Mouse (Mus musculus): Measurements from ENCODE around the gene Hist1h4a.
"Not testable (repeated sequence)": the region's sequence is repeated elsewhere in the genome, so short reads cannot be mapped to it uniquely, and the experiment has no call there.

The Hist1h4a gene

DNA sequence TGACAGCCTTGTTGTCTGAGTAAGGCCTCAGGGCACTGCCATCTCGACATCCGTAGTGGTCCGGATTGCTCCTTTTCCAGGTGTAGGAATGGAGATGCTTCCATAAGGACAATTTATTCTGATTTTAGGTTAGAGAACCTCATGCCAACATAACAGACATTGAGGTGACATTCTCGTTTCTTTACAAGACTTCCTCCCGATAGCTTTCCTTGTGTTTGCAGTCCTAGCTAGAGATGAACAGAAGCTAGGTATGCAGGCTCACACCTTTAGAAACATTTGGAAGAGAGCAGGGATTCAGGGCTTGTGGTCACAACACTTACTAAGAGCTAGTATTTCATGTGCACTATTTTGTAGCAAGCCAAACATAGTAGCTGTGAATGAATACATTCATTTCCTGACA lies 17.8 kb downstream of the Hist1h4a start:
- DNase-seq (ENCODE audit: low read depth, low spot score), result peak; percentile 40

DNA sequence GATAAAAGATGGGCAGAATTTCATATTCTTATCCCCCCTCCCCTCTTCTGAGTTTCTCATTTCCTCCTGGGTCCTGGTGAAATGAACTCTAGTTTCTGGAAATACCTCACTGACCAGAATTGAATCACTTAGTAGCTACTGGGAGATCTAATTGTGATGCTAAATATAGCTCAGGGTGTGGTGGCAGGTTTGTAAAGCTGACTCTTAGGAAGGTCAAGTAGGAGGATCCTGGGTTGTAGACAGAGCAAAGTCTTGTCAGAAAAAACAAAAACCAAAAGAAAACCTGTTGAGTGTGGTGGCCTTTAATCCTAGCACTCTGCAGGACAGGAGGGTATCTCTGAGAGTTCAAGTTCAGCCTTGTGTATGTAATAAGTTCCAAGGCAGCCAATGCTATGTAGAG lies 19.0 kb downstream of the Hist1h4a start:
- DNase-seq (ENCODE audit: low read depth, low spot score), result peak; percentile 96

DNA sequence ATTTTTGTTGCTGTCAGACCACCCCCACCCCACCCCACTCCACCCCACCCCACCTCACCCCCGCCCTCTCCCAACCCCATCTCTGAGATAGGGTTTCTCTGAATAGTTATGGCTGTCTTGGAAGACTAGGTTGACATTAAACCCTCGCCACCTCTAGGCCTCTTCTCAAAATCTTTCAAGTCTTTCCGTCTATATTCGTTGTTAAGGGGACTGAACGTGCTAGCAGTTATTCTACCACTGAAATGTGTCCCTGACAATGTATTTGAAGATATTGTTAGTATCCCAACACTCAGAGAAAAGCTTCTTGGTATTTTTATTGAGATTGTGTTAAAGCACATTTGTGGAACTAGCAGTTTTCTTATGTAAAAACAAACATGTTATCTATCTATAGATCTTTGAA lies 20.1 kb downstream of the Hist1h4a start:
- DNase-seq (ENCODE audit: low read depth, low spot score), result no peak

DNA sequence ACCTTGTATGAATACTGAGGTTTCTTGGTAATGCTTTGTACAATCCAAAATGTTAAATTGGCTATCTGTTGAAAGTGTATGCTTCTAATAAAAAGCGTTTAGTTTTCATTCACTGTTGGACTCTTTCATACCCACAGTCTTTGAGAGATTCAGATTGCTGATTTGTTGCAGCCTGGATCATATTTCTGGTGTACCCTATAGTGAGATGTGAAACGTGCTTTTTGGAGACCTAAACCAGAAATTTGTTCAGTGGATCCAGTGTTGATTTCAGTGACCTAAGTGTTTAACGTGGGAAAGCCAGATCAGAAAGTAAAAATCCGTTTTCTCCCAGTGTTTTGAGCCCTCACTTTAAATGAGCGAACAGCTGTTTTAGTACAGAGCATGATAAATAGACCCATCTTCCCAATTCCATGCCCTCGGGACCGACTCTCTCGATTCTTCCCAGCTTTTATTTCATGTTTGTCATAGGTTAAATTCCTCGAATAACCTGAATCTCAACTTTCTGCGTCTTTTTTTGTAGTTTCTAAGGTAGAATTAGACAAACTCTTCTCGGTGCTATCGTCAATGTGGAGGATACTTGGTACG lies 20.7 kb downstream of the Hist1h4a start:
- peak; percentile 38 for DNase-seq (ENCODE audit: low read depth, low spot score)

DNA sequence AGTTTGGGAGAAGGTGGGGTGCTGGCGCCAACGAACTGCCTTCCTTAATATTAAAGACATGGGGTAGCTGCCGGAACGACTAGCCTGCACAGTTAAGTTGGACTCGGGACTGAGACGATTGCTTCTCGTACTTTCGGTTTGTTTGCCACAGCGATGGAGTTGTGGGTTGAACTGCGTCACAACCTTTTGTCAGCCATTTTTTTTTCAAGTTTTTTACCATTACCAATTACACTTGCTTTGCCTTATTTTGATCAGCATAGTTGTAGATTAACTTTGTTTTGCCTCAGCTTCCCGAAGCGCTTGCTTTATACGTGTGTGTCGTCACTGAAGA lies 21.1 kb downstream of the Hist1h4a start:
- no peak for DNase-seq (ENCODE audit: low read depth, low spot score)

DNA sequence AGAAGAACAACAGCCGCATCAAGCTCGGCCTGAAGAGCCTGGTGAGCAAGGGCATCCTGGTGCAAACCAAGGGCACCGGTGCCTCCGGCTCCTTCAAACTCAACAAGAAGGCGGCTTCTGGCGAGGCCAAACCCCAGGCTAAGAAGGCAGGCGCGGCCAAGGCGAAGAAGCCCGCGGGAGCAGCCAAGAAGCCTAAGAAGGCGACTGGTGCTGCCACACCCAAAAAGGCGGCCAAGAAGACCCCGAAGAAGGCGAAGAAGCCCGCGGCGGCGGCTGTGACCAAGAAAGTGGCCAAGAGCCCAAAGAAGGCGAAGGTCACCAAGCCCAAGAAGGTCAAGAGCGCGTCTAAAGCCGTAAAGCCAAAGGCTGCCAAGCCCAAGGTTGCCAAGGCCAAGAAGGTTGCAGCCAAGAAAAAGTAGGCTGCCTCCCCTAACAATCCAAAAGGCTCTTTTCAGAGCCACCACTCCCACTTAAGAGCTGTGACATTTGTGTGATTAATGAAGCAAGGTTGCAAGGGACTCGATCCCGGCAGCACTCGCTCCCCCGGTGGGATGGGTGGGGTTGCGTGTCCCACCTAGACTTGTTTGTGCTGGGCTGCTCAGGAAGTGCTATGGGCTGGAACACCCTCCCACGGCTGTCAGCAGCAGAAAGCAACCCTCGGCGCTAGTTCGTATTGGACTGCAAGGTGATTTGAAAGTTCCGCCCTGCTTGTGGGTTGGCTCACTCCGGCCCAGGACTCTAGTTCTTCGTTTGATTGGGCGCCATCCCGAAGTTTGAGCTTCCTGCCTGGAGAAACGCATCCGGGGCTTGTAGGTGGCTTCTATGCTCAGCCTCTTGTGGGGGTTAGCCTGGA lies 21.7 kb downstream of the Hist1h4a start:
- peak; percentile 97 for DNase-seq (ENCODE audit: low read depth, low spot score)

DNA sequence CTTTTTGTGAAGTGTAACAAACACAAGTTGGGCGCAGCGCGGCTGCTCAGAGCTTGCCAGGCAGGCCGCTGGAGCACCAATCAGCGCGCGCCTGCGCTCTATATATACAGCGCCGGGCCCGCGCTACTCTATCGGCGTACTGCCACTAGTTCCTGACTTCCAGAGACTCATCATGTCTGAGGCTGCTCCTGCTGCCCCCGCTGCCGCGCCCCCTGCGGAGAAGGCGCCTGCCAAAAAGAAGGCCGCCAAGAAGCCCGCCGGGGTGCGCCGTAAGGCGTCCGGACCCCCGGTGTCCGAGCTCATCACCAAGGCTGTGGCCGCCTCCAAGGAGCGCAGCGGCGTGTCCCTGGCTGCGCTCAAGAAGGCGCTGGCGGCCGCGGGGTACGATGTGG lies 22.4 kb downstream of the Hist1h4a start, which contains the start of gene Hist1h1c:
Hist1h1c (plus strand) TSS at position 132 of the 392 bp plus-strand sequence.
- peak; percentile 93 for DNase-seq (ENCODE audit: low read depth, low spot score)

DNA sequence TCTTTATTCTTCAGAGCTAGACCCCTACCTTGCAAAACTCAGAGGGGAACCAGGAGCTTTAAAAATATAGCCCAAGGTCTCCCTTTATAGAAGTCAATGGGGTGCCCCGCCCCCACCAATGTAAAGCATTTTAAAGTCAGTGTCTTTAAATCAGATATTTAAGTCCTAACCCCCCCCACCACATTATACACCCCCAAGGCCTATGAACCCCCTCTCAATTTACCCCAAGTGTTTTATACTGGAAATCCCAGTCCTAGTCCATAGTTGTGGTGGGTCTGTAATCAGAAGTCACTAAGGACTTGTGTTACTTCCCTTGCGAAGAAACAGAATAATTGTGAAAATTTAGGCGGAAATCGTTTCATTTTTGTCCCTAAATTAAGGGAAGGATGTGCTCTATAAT lies 23.0 kb downstream of the Hist1h4a start:
- no peak for DNase-seq (ENCODE audit: low read depth, low spot score)

DNA sequence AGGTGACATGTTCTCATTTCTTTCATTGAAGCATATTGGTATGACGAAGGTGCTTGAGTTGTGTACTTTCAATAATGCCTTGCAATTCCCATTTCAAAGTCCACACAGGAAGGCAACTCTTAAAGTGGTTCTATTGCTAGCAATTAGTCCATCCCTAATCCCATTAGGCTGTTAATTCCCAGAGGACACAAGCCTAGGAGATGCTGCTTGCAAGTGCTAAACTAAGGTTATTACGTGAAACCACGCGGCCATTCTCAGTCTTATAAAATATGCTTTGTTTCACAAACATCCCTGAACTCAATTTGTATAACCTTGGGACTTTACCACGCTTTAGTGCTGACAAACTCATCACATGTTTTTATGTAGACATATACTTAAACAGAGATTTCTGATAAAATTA lies 23.9 kb downstream of the Hist1h4a start:
- DNase-seq (ENCODE audit: low read depth, low spot score), result no peak

DNA sequence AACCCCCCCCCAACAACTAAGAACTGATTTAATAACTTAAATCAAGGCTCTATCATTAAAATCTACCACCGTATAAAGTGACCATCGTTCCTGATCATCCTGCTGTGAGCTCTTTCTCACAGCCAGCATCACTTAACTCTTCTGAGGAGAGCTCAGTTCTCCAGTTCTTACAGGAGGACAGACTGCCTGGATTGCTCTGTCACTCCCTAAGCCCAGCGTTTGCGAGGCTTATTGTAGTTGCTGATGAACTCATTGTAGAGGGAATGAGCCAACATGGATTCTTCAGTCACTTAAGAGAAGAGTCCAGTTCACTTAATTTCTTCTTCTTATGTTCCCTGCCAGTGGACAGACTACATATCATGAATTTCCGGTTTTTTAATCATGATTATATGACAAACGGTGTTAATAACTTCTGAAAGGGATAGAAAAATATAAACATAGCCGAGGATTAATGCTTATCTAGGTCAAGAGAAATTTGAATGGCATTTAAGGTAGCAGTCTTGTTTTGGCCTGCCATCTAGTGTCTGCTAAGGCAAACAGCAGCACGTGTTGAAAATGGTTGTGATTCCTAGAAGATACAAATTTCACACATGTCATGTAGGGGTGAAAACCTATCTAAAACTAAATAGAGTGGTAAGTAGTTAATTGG lies 28.8 kb downstream of the Hist1h4a start:
- peak; percentile 49 for DNase-seq (ENCODE audit: low read depth, low spot score)

DNA sequence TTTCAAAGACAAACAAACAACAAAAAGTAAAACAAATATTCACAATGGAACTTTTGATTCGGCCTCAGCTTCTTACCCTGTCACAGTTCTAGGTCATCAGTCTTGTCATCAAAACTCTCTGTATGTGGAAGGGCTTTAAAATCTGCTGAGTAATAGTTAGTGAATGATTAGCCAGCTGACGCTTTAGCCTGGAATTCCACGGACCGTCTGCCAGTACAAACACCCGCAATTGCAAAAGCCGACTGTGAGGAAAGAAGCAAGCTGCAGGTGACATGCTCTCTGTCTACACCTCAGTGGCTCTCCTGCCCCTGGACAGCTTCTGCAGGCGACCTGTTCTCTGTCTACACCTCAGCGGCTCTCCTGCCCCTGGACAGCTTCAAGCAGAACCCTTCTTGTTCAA lies 30.6 kb downstream of the Hist1h4a start:
- no peak for DNase-seq (ENCODE audit: low read depth, low spot score)

DNA sequence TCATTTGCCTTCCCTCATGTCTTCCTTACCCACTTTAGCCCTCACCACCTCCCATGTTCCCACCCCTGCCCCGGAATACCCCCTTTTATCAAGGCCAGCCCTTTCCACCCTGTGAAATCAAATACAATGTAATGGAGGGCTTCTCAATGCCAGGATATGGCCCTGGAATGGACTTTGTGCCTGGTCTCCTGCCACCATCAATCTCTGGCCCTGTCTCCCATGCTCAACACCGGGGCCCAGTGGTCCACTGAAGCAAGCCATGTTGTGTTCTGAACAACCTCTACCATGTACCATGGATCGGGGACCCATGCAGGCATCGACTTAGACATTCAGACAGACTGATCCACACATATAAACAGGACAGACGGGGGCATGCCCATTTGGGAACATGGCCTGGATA lies 31.3 kb downstream of the Hist1h4a start:
- no peak for DNase-seq (ENCODE audit: low read depth, low spot score)

DNA sequence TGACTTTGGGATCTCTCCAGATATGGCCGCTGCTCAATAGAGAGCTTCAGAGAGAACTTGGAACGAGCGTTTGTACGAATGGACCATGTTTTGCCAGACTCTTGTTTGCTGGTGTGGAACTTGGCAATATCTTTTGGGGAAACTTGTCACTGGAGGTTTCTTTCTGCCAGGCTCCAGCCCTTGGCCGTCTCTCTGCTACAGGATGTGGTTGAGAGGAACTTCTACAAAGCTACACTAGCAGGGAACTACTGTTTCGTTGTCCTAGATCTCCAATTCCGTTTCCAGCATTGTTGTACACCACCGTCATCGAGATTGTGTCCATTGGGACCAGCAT lies 31.9 kb downstream of the Hist1h4a start:
- no peak for DNase-seq (ENCODE audit: low read depth, low spot score)

DNA sequence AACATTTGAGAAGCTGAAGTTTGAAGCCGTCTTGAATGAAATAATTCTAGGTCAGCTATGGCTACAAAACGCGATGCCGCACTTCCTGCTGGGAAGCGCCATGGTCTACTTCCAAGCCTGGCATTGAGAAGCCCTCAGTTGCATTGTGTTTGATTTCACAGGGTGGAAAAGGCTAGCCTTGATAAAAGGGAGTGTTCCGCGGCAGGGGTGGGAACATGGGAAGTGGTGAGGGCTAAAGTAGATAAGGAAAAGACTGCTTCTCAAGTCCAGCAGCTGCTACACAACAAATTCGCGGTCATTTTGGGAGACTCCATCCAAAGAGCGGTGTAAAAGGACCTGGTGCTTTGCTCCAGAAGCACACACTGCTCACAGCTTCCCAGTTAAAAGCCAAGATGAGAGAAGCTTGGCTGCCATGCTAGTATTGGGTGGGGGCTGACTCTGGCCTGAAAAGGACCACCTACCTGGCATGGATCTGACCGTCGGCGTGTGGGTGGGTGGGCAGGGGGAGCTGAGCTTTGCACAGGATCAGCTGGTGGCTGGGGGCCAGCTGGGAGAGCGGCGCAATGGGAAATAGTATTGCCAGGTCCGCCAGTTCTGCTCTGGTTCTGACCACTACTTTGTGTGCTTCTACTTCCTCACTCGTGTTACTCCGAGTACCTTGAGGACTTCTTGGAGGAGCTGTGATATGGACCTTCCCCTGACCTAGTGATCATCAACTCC lies 32.4 kb downstream of the Hist1h4a start:
- no peak for DNase-seq (ENCODE audit: low read depth, low spot score)

DNA sequence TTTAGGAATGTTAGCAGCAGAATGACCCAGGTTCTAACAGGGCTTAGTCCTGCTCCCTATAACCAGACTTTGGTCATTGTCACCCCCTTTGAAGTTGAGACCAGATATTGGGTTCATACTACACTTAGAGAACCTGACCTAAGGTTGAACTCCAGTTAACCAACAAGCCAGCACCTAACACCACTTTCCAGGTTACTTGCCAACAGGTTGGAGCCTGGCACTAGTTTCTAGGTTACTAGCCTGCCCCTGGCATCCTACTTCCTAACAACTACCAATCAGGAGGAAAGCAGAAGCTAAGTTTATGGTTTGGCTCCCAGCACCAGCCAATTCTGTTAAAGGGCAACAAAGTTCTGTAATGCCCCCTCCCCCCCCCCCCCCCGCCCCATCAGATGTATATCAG lies 35.8 kb downstream of the Hist1h4a start:
- no peak for DNase-seq (ENCODE audit: low read depth, low spot score)

DNA sequence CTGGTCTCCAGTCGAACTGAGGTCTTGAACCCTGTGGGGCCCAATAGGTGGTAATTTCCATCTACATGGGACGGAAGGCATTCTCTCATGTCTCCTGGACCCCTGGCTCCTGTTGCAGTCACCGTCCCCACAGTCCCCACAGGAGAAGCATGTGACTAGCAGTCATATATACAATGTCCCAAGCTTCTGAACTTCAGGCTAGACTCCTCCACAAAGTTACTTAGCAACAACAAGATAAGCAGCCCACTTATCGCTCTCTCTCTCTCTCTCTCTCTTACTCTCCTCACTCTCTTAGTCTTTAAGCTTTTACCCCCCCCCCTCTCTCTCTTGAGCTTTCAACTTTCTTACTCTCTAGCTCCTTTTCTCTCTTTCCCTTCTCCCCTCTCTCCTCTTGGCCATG lies 36.8 kb downstream of the Hist1h4a start:
- no peak for DNase-seq (ENCODE audit: low read depth, low spot score)

DNA sequence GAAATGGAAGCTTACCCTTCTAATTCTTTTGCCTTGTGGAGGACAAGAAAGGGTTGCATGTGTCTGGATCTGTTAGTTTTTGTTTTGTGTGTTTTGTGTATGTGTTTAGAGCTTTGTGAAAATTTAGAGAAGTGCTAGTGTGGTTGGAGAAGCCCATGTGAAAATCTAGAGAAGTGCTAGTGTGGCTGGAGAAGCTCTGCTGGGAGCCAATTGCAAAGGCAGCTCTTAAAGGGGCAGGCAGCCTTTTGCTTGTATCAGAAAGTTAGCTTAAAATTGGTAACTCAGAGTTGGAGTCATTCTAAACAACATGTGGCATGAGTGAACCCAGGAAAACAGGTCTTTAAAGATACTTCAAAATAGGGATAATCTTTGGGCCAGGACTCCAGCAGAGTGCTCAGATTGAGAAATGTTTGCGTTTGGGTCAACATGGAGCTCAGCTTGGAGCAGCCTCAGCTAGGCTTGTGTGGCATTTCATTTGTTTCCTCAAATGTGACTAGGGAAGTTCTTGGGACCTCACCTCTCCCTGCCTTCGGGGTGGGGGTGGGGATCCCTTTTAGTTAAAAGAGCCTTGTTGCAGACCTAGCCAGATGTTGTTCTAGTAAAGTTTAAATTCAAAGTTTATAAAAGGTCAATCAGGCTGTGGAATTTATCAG lies 43.3 kb downstream of the Hist1h4a start:
- not testable (repeated sequence) for DNase-seq (ENCODE audit: low read depth, low spot score)

DNA sequence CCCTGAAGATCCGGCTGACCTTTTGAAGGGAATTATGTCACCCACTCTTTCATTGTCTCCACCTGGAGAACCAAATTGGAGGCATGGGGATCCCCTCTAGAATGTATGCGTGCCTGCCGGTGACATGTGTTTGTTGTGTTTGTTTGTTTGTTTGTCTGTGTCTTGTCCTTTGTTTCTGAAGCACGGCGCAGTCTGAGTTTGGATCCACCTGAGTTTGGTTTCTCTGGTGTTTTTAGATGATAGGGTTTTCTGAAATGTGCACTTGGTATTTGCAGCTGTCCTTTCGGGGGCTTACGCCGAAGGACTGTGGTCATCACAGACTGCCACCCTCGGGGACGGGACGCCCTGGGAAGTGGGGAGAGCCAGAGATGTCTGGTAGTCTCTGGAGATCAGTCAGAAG lies 43.9 kb downstream of the Hist1h4a start:
- DNase-seq (ENCODE audit: low read depth, low spot score), result no peak

DNA sequence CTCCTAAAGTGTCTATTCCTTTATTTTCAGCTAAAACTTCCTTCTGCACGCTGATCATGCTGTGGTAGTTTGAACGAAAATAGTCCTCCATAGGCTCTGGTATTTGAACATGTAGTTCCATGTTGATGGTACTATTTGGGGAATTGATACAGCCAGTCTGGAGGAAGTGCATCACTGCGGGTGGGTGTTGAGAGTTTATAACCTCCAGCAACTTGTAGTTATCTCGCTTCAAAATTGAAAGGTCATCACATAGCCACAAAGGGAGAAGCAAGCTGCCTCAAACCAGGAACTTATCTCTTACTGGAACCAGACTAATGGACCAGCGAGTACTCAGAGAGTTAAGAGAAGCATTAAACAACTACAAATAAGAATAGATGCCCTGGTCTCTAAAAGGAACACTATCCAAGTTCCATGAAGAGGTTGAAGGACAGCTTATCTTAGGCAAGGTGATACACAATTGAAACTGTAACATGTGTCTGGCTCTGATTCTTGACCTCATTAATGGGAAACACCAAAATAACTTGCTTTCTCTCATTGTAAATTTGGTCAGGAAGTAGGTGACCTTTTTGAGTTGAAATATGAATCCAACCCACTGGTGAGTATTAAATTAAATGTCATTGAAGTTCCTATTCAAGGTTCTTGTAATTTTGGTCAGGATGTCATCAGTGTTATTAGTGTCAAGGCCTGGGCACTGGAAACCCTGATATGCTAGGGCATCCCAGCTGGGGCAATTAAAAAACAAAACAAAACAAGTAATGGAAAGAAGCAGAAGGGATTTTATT lies 44.6 kb downstream of the Hist1h4a start:
- DNase-seq (ENCODE audit: low read depth, low spot score), result no peak
